Mouse (Mus musculus) thymus, adult 2 months (tissue): ENCODE results near the gene Engase.

Source experiments
- CTCF ChIP-seq: fragments of 200-500 bp; IDR thresholded peaks from 2 replicates; pipeline ENCODE4 v1.5.1; 2012; ENCODE audit warnings: mild to moderate bottlenecking, control low read depth, low read length, moderate library complexity, borderline replicate concordance; ENCODE audit not compliant: control insufficient read depth, poor library complexity, insufficient read depth; ENCODE audit errors: extremely low read depth
- POLR2A ChIP-seq: fragments of 200-500 bp; IDR thresholded peaks from 2 replicates; pipeline ENCODE4 v1.6.1; 2012; ENCODE audit warnings: mild to moderate bottlenecking, low read length, control low read depth, moderate library complexity; ENCODE audit not compliant: control insufficient read depth, poor library complexity, insufficient read depth; ENCODE audit errors: extremely low read depth

- TF ChIP-seq CTCF: no peak
- TF ChIP-seq POLR2A: no peak
Measured at GRCm38 (mm10) chr11:118502990-118503389, 26.4 kb downstream of the Engase start.
